11 mouse cellular contexts compared by ENCODE assay signal in genomic region chr6:136611351-136612215, GRCm38 (mm10). TPM values are rescaled to one million over a fixed set of nuclear protein-coding genes. Genes with fewer than 3 reads are reported as not detected.
A peak's percentile ranks its signal among the peaks of the same experiment; 100 is the strongest.
DNase-seq lines count a peak whose midpoint lies in the region; ATAC-seq and TF ChIP-seq lines count a peak whose summit lies in the region.
"Had no signal": no experiment of that assay in that cellular context is flagged by ENCODE, and none has a peak within 500 bp of the region (broad histone marks: within the 10 kb centered on the region; RNA-seq: fewer than 3 reads in every experiment).

No protein-coding gene starts in this region.

- peaks cover 34% of the 10 kb centered on the region for H3K36me3 ChIP-seq in kidney, postnatal 0 days (ENCODE audit: insufficient read depth, low read length)

- POLR2A ChIA-PET in Patski (lab: Charles Lee) = no interaction called here

- in situ Hi-C loops in Patski (cut with MboI; ENCODE audit: low pct_unique_long_range_greater_than_20kb) = no loop called here

- TF ChIP-seq CTCF in kidney, postnatal 0 days (IDR thresholded peaks at IDR 0.05; ENCODE audit: low read depth) = no peak
- TF ChIP-seq CTCF in Patski (IDR thresholded peaks at IDR 0.05) = no peak

- H3K27me3 ChIP-seq in kidney, postnatal 0 days (ENCODE audit: insufficient read depth, low read length) = no peaks in the 10 kb centered on the region
- H3K27me3 ChIP-seq in Patski = no peaks in the 10 kb centered on the region

- H3K9me3 ChIP-seq in kidney, postnatal 0 days (replicated peaks; ENCODE audit: low read length) = no peaks in the 10 kb centered on the region; the same call in 1 of the 2 replicates

- DNase-seq in cerebellum, adult 11-12 months = peak; percentile 54
- no peak for DNase-seq in cerebellum, postnatal 4 days (ENCODE audit: low spot score in 2 of 2)
- DNase-seq in kidney, postnatal 0 days (ENCODE audit: low spot score) = no peak
- DNase-seq in kidney, adult 9 months = no peak
- peak; percentile 30 for DNase-seq in Patski (ENCODE audit: low read depth, low spot score)
- DNase-seq in cerebellum, adult 9-10 months = peak; percentile 56
- DNase-seq in ovary, postnatal 14 days (ENCODE audit: low spot score) = no peak
- no peak for DNase-seq in right cerebral cortex, postnatal 25 days
- DNase-seq: gastrocnemius, postnatal 25 days had no signal

- no peaks in the 10 kb centered on the region for H3K4me1 ChIP-seq in kidney, postnatal 0 days (replicated peaks; ENCODE audit: insufficient read depth, low read length)
- H3K4me1 ChIP-seq: embryonic facial prominence, embryonic 10.5 days had no signal

- no peak overlapping the region for H3K9ac ChIP-seq in kidney, postnatal 0 days (ENCODE audit: low read depth, low read length)
- H3K9ac ChIP-seq: lung, embryonic 14.5 days had no signal

- no peak overlapping the region for H3K4me3 ChIP-seq in kidney, postnatal 0 days (replicated peaks; ENCODE audit: low read depth, low read length)
- H3K4me3 ChIP-seq: embryonic facial prominence, embryonic 10.5 days had no signal

- CTCF ChIA-PET in Patski (lab: Charles Lee) = interaction anchor here (1.1 to 2.6 kb wide), 2 partner anchors 9 to 110 kb away, joined by 3 to 8 read pairs; no protein-coding TSS in a partner anchor

- H3K4me2 ChIP-seq in kidney, postnatal 0 days (ENCODE audit: low read length) = no peak overlapping the region
- H3K4me2 ChIP-seq: lung, embryonic 14.5 days had no signal

- 96% methylated on average over 17 of the region's 17 CpGs for WGBS in kidney, postnatal 0 days

- 0 out of 2 replicates have a peak, but pooled peaks have one; percentile 47 for ATAC-seq in kidney, postnatal 0 days (replicated peaks; ENCODE audit: low FRiP score, low read depth)
- ATAC-seq in Patski = peak; percentile 29

- no peak overlapping the region for H3K27ac ChIP-seq in kidney, postnatal 0 days
- H3K27ac ChIP-seq: embryonic facial prominence, embryonic 10.5 days had no signal

RNA-seq across cellular contexts. Expression of gene Plbd1, which starts 50.1 kb away (rescaled TPM):
- 5.2 and 7.0 TPM in 2 replicates for polyA plus RNA-seq in kidney, postnatal 0 days (2015; fragmentation: Nextera tagmentation; extraction: Ambion mirVana)
- polyA plus RNA-seq in Patski (2021) = not detected

Comparison
In these comparisons a context has a peak if more than half of its experiments do, and no peak if none do; other contexts are left out.
1. DNase-seq: peak in cerebellum, adult 11-12 months (single experiment), Patski (single experiment) and cerebellum, adult 9-10 months (single experiment); none in cerebellum, postnatal 4 days (0 of 2), kidney, postnatal 0 days (single experiment), kidney, adult 9 months (single experiment), ovary, postnatal 14 days (single experiment) and right cerebral cortex, postnatal 25 days (single experiment).